Mouse (Mus musculus): Measurements from ENCODE around the gene Nop56. TPM values are rescaled to one million over a fixed set of nuclear protein-coding genes. Genes with fewer than 3 reads are reported as not detected.

Gene Nop56
- polyA plus RNA-seq (2015; fragmentation: Nextera tagmentation; extraction: Ambion mirVana): 276 and 282 TPM in 2 replicates

- Histone ChIP-seq H3K9me3 (no peaks in the 10 kb centered on the region), H3K9ac (peak within 1 kb of the TSS; percentile 96), H3K27ac (peak within 1 kb of the TSS; percentile 93), H3K4me2 (replicated peaks) (peak within 1 kb of the TSS; percentile 80), H3K36me3 (peaks cover 26% of the 10 kb centered on the region), H3K27me3 (replicated peaks) (no peaks in the 10 kb centered on the region), H3K4me3 (replicated peaks) (peak within 1 kb of the TSS; percentile 94), H3K4me1 (replicated peaks) (peaks cover 16% of the 10 kb centered on the region)
- WGBS: under 1% methylated on average over 68 of the region's 68 CpGs
- peak; percentile 97 for ATAC-seq
These were observed at the start of gene Nop56 for GRCm38 (mm10) chr2:130274149-130274861. Gene Nop56 (plus strand): TSS chr2:130274430.

- Histone ChIP-seq H3K9me3 (no peaks in the 10 kb centered on the region), H3K9ac (no peak overlapping the region), H3K27ac (no peak overlapping the region), H3K4me2 (replicated peaks) (no peak overlapping the region), H3K27me3 (replicated peaks) (no peaks in the 10 kb centered on the region), H3K4me3 (replicated peaks) (no peak overlapping the region), H3K36me3 (no peaks in the 10 kb centered on the region), H3K4me1 (replicated peaks) (no peaks in the 10 kb centered on the region)
- ATAC-seq: no peak
- 54% methylated on average over 9 of the region's 9 CpGs for WGBS
These were observed 27.3 kb upstream of the Nop56 start for GRCm38 (mm10) chr2:130246912-130247311.

DNA sequence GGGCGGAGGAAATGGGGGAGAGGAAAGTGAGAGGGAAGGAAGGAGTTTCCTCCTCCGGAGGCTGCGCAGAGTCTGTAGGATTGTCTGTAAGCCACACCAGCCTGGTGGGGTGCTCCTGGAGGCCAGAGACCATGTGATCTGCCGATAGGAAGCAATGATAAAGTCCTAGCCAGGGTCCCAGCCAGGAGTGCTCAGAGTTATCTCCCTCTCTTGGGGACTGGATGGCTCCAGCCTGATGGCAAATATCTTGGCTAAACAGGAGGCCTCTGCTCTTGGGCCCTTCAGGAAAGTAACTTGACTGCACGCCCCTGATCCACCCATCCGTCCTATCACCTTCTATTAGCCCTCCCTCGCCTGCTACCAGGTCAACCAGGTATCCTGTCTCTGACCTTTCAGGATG is 26.0 kb upstream of the Nop56 start:
- Histone ChIP-seq H3K4me1 (replicated peaks) (no peaks in the 10 kb centered on the region), H3K27me3 (replicated peaks) (no peaks in the 10 kb centered on the region), H3K27ac (no peak overlapping the region), H3K9ac (no peak overlapping the region), H3K36me3 (no peaks in the 10 kb centered on the region), H3K4me2 (replicated peaks) (no peak overlapping the region), H3K4me3 (replicated peaks) (no peak overlapping the region), H3K9me3 (no peaks in the 10 kb centered on the region)
- 69% methylated on average over 7 of the region's 7 CpGs for WGBS
- ATAC-seq: no peak

GRCm38 (mm10) chr2:130256762-130257161 is 17.5 kb upstream of the Nop56 start:
- ATAC-seq: no peak
- Histone ChIP-seq H3K36me3 (no peaks in the 10 kb centered on the region), H3K4me3 (replicated peaks) (no peak overlapping the region), H3K9ac (no peak overlapping the region), H3K4me1 (replicated peaks) (no peaks in the 10 kb centered on the region), H3K4me2 (replicated peaks) (no peak overlapping the region), H3K9me3 (no peaks in the 10 kb centered on the region), H3K27me3 (replicated peaks) (no peaks in the 10 kb centered on the region), H3K27ac (no peak overlapping the region)
- whole genome bisulfite sequencing: 72% methylated on average over 4 of the region's 4 CpGs

DNA sequence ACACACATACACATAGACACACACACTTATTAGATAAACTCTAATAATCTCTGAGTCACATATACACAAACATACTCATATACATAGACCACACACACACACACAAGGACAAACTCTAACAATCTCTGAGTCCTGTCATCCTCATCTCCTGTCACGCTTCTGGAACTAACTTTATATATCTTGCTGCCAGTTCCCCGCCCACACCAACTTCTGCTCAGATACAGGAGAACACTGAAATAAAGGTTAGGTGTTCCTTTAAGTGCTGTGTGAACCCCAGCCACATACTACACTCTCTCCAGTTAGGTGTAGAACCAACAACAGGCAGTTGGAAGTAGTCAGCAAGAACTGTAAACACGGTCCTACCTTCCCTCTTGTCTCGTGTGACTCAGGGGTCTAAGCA is 13.4 kb upstream of the Nop56 start:
- Histone ChIP-seq H3K4me3 (replicated peaks) (no peak overlapping the region), H3K27me3 (replicated peaks) (no peaks in the 10 kb centered on the region), H3K27ac (no peak overlapping the region), H3K4me1 (replicated peaks) (no peaks in the 10 kb centered on the region), H3K9ac (no peak overlapping the region), H3K36me3 (no peaks in the 10 kb centered on the region), H3K9me3 (no peaks in the 10 kb centered on the region), H3K4me2 (replicated peaks) (no peak overlapping the region)
- no peak for ATAC-seq
- WGBS: 76% methylated on average over 4 of the region's 4 CpGs

DNA sequence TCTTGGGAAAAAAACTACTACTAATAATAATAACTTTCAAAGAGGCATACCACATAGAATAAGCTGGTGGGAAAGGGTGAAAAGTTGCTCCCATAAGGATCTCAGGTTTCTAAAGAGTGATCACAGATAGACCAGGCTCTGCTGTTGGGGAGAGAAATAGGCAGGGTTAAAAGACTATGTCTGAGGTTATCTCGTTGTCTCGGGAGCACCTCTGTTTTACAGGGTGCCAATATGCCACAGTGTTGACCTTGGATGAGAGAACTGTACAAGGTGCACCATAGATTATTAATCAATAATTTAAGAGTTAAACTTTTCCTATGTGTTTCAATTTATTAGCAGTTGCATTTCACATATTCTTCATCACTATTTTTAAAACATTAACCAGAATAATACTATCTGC is 12.3 kb upstream of the Nop56 start:
- Histone ChIP-seq H3K9ac (no peak overlapping the region), H3K4me3 (replicated peaks) (no peak overlapping the region), H3K27me3 (replicated peaks) (no peaks in the 10 kb centered on the region), H3K27ac (no peak overlapping the region), H3K36me3 (no peaks in the 10 kb centered on the region), H3K9me3 (no peaks in the 10 kb centered on the region), H3K4me1 (replicated peaks) (no peaks in the 10 kb centered on the region), H3K4me2 (replicated peaks) (no peak overlapping the region)
- no peak for ATAC-seq
- WGBS: 69% methylated on average over 2 of the region's 2 CpGs

DNA sequence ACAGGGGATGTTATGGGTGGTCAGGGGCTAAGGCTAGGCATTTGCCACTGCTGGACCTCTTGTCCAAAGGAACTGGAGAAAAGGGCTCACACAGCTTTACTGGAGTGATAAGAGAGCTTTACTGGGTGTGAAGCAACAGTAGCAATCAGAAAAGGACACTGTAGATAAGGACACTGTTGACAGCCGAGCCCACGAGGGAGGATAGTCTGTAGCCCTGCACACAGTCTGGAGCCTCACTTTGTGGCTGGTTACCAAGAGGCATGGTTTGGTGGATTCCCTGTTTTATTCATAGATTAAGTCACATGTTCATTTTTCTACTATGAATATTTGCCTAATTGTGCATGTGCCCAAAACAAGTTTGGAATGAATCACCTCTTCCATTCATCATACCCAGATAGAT is 11.8 kb upstream of the Nop56 start:
- Histone ChIP-seq H3K4me3 (replicated peaks) (no peak overlapping the region), H3K27me3 (replicated peaks) (no peaks in the 10 kb centered on the region), H3K9me3 (no peaks in the 10 kb centered on the region), H3K27ac (no peak overlapping the region), H3K9ac (no peak overlapping the region), H3K36me3 (no peaks in the 10 kb centered on the region), H3K4me1 (replicated peaks) (no peaks in the 10 kb centered on the region), H3K4me2 (replicated peaks) (no peak overlapping the region)
- ATAC-seq: peak; percentile 59; the same call in 1 of the 2 replicates
- 53% methylated on average over 2 of the region's 2 CpGs for WGBS

GRCm38 (mm10) chr2:130265520-130265919 is 8.7 kb upstream of the Nop56 start:
- H3K36me3 ChIP-seq: no peaks in the 10 kb centered on the region
- peak; percentile 41; the same call in 1 of the 2 replicates for ATAC-seq
- H3K9me3 ChIP-seq: no peaks in the 10 kb centered on the region
- no peaks in the 10 kb centered on the region for H3K27me3 ChIP-seq (replicated peaks)
- WGBS: 69% methylated on average over 1 of the region's 1 CpGs
- H3K4me1 ChIP-seq (replicated peaks): no peaks in the 10 kb centered on the region
- no peak overlapping the region for H3K4me3 ChIP-seq (replicated peaks)
- H3K9ac ChIP-seq: no peak overlapping the region
- H3K27ac ChIP-seq: no peak overlapping the region
- H3K4me2 ChIP-seq (replicated peaks): no peak overlapping the region

DNA sequence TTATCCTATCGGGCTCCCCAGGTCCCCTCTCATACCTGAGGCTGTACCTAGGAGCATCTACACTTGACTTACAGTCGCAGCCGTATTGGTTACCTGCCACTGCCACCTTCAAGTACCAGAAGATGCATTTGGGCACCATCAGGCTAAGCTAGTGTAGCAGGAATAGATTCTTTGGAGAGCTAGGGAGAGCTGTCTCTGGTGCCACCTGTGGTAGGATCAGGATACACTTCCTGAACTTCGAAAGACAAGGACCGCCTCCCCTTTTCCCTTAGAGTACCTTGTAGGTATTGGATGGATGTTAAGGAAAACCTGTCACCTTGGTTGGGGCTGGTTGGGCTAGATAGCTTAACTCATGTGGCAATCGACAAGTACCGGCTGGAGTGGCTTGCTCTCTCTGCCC is 6.2 kb upstream of the Nop56 start:
- no peaks in the 10 kb centered on the region for H3K4me1 ChIP-seq (replicated peaks)
- H3K27me3 ChIP-seq (replicated peaks): no peaks in the 10 kb centered on the region
- H3K9me3 ChIP-seq: no peaks in the 10 kb centered on the region
- no peak overlapping the region for H3K4me3 ChIP-seq (replicated peaks)
- H3K27ac ChIP-seq: no peak overlapping the region
- WGBS: 69% methylated on average over 7 of the region's 7 CpGs
- H3K36me3 ChIP-seq: no peaks in the 10 kb centered on the region
- H3K4me2 ChIP-seq (replicated peaks): no peak overlapping the region
- H3K9ac ChIP-seq: no peak overlapping the region
- no peak for ATAC-seq

DNA sequence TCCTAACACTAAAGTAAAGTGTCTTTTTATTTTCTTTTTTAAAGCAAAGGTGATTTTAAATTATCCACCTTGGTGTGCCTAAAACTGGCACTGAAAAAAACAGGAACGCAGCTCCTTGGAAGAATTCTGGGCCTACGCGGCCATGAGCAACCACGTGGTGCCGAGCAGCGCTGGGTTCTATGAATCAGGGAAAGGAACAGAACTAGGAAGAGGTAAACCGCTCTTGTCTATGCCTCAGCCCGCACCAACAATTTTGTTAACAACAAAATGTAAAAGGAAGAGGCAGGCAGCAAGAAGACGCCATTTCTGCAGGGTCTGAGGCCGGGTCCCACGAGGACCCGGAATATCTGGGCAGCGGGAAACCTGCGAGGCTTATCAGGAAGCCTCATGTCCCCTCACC is 498 bp upstream of the Nop56 start:
- peak overlapping the region; percentile 80 for H3K4me2 ChIP-seq (replicated peaks)
- H3K9ac ChIP-seq: peak overlapping the region; percentile 74
- H3K27ac ChIP-seq: peak overlapping the region; percentile 76
- peaks cover 16% of the 10 kb centered on the region for H3K4me1 ChIP-seq (replicated peaks)
- ATAC-seq: peak; percentile 39
- no peaks in the 10 kb centered on the region for H3K27me3 ChIP-seq (replicated peaks)
- H3K9me3 ChIP-seq: no peaks in the 10 kb centered on the region
- 3% methylated on average over 14 of the region's 14 CpGs for WGBS
- H3K4me3 ChIP-seq (replicated peaks): peak overlapping the region; percentile 94
- peaks cover 24% of the 10 kb centered on the region for H3K36me3 ChIP-seq

DNA sequence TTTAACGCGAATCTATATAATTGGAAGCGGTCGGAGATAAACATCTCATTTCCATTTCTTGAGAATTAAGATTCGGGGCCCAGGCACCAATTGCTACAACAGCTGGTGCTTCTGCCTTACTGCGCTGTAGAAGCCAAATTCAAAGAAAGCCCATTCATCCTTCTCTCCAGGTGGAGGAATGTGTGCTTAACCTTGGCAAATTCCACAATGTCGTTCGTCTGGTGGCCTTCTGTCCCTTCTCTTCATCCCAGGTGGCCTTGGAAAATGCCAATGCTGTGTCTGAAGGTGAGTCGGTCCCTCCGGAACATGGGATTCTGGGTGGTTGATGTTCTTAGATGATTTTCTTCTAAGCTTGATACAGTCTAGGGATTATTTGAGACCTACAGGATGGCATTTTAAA is 632 bp downstream of the Nop56 start:
- Histone ChIP-seq H3K9me3 (no peaks in the 10 kb centered on the region), H3K4me2 (replicated peaks) (peak overlapping the region; percentile 80), H3K4me1 (replicated peaks) (peaks cover 16% of the 10 kb centered on the region), H3K36me3 (peaks cover 32% of the 10 kb centered on the region), H3K27me3 (replicated peaks) (no peaks in the 10 kb centered on the region), H3K4me3 (replicated peaks) (peak overlapping the region; percentile 94), H3K27ac (peak overlapping the region; percentile 93; the same call in 1 of the 2 replicates), H3K9ac (peak overlapping the region; percentile 96)
- no peak for ATAC-seq
- WGBS: 0% methylated on average over 10 of the region's 10 CpGs

DNA sequence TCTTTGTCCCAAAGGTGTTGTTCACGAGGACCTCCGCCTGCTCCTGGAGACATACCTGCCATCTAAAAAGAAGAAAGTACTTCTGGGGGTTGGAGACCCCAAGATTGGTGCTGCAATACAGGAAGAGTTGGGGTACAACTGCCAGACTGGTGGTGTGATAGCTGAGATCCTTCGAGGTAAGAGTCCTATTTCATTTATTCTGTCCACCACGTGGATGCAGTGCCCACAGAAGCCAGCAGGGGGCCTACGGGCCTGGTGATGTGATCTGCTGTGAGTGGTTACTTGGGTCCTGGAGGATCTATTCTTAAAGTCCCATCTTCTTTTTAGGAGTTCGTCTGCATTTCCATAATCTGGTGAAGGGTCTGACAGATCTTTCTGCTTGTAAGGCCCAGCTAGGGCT is 1.4 kb downstream of the Nop56 start:
- Histone ChIP-seq H3K36me3 (peaks cover 37% of the 10 kb centered on the region), H3K4me3 (replicated peaks) (peak overlapping the region; percentile 94), H3K27me3 (replicated peaks) (no peaks in the 10 kb centered on the region), H3K27ac (no peak overlapping the region), H3K4me2 (replicated peaks) (peak overlapping the region; percentile 80), H3K9me3 (no peaks in the 10 kb centered on the region), H3K4me1 (replicated peaks) (peaks cover 16% of the 10 kb centered on the region), H3K9ac (no peak overlapping the region)
- WGBS: 42% methylated on average over 6 of the region's 6 CpGs
- no peak for ATAC-seq

DNA sequence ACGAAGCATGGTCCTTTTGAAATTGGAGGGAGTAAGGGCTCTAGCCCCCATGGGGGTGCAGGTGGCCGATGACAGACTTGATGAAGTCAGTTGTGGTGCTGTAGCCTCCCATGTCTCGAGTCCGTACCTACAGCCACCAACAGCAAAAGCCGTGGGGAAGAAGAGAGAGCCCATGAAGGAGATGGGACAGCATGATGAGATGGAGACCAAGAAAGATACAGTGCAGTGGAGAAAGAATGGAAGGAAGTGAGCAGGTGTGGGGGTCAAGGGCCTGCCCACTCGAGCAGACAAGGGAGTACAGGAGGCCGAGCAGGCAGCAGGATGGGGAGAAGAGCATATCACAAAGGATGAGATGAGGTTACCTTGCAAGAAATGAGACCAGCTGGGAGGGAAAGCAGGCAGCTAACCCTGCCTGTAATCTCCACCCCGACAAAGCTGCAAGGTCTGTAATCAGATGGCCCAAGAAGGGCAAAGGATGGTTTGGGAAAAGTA is 5.4 kb downstream of the Nop56 start:
- Histone ChIP-seq H3K27ac (no peak overlapping the region), H3K36me3 (peaks cover 43% of the 10 kb centered on the region), H3K4me1 (replicated peaks) (peaks cover 21% of the 10 kb centered on the region), H3K9ac (no peak overlapping the region), H3K4me3 (replicated peaks) (no peak overlapping the region), H3K4me2 (replicated peaks) (no peak overlapping the region), H3K9me3 (no peaks in the 10 kb centered on the region), H3K27me3 (replicated peaks) (no peaks in the 10 kb centered on the region)
- ATAC-seq: no peak
- WGBS: 51% methylated on average over 8 of the region's 8 CpGs

All from intestine, embryonic 15.5 days (tissue).